Mouse (Mus musculus) megakaryocyte, embryonic 14.5 days (primary cell): ENCODE measurements around the gene Rara. TPM values are rescaled to one million over a fixed set of nuclear protein-coding genes. Genes with fewer than 3 reads are reported as not detected.
A peak's percentile ranks its signal among the peaks of the same experiment; 100 is the strongest.

Experiments
- H3K27me3 ChIP-seq: replicated peaks from 2 replicates; pipeline ENCODE3; 2012; ENCODE audit warnings: inconsistent platforms
- H3K36me3 ChIP-seq: replicated peaks from 2 replicates; pipeline ENCODE3; 2012; ENCODE audit warnings: low read length, inconsistent platforms, mixed read lengths
- H3K4me1 ChIP-seq: 2 replicates; pipeline ENCODE4 v1.6.1; 2012; ENCODE audit warnings: inconsistent platforms
- H3K4me3 ChIP-seq: replicated peaks from 2 replicates; pipeline ENCODE3; 2012; ENCODE audit warnings: moderate library complexity, mild to moderate bottlenecking, inconsistent platforms
- H3K9me3 ChIP-seq: 2 replicates; pipeline ENCODE4 v1.6.1; 2012; ENCODE audit warnings: inconsistent platforms
- FLI1 ChIP-seq: IDR thresholded peaks from 2 replicates; pipeline ENCODE4 v1.6.1; 2012; ENCODE audit warnings: low read length, inconsistent platforms, mixed read lengths
- GATA1 ChIP-seq: IDR thresholded peaks from 3 replicates; pipeline ENCODE4 v1.6.1; 2012; ENCODE audit warnings: mixed read lengths, low read length, inconsistent platforms, borderline replicate concordance
- polyA plus RNA-seq: library from polyadenylated mRNA; stranded (reverse); fragments of >175 nt; gene quantifications from 2 replicates; pipeline ENCODE4 v1.2.3, GENCODE M21; 2012; ENCODE audit warnings: low replicate concordance; ENCODE audit not compliant: insufficient read depth

The Rara gene
- polyA plus RNA-seq, 1 experiment: 25.3 TPM

- Histone ChIP-seq H3K9me3 (no peaks in the 10 kb centered on the region), H3K4me3 (no peak overlapping the region), H3K36me3 (peaks cover 98% of the 10 kb centered on the region), H3K4me1 (no peaks in the 10 kb centered on the region), H3K27me3 (no peaks in the 10 kb centered on the region)
- no peak for TF ChIP-seq FLI1
- no peak for TF ChIP-seq GATA1
These were observed 70.0 kb downstream of the Rara start for GRCm38 (mm10) chr11:98997659-98998058.

- H3K4me1 ChIP-seq: no peaks in the 10 kb centered on the region
- no peaks in the 10 kb centered on the region for H3K9me3 ChIP-seq
- no peak overlapping the region for H3K4me3 ChIP-seq
- H3K27me3 ChIP-seq: no peaks in the 10 kb centered on the region
- TF ChIP-seq GATA1: no peak
- no peak for TF ChIP-seq FLI1
- H3K36me3 ChIP-seq: peaks cover 98% of the 10 kb centered on the region
These were observed 71.2 kb downstream of the Rara start for GRCm38 (mm10) chr11:98998776-98999175.

DNA sequence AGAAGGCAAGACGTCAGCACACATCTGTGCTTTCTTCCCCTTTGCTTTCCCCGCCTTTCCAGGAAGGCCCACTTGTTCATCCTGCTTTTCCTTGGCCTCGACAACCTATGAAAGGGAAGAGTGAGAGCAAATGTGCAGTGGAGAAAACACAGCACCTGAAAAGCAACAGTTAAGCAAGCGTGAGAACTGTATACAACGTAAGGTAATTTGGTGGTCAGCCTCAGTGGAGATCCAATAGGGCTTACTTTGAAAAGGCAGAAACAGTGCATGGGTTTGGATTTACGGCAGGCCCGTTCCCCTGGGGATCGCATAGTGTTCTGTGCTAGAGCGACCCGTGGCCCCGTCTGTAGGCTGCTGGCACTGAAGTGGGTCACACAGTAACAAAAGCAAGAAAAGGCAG, 71.6 kb downstream of the Rara start:
- Histone ChIP-seq H3K27me3 (no peaks in the 10 kb centered on the region), H3K4me1 (no peaks in the 10 kb centered on the region), H3K4me3 (no peak overlapping the region), H3K9me3 (no peaks in the 10 kb centered on the region), H3K36me3 (peaks cover 98% of the 10 kb centered on the region)
- TF ChIP-seq GATA1 (no peak), FLI1 (no peak)

- H3K36me3 ChIP-seq: peaks cover 96% of the 10 kb centered on the region
These were observed 79.2 kb downstream of the Rara start for GRCm38 (mm10) chr11:99006788-99007187.

GRCm38 (mm10) chr11:99010124-99010523, 82.5 kb downstream of the Rara start:
- H3K4me3 ChIP-seq: no peak overlapping the region
- no peaks in the 10 kb centered on the region for H3K9me3 ChIP-seq
- H3K4me1 ChIP-seq: no peaks in the 10 kb centered on the region
- no peaks in the 10 kb centered on the region for H3K27me3 ChIP-seq
- TF ChIP-seq FLI1 (no peak), GATA1 (no peak)
- peaks cover 96% of the 10 kb centered on the region for H3K36me3 ChIP-seq

More at GRCm38 (mm10) chr11:99006788-99007187, 79.2 kb downstream of the Rara start:
- no peak overlapping the region for H3K4me3 ChIP-seq
- H3K9me3 ChIP-seq: no peaks in the 10 kb centered on the region
- H3K27me3 ChIP-seq: no peaks in the 10 kb centered on the region
- no peak for TF ChIP-seq GATA1
- TF ChIP-seq FLI1: no peak
- no peaks in the 10 kb centered on the region for H3K4me1 ChIP-seq

DNA sequence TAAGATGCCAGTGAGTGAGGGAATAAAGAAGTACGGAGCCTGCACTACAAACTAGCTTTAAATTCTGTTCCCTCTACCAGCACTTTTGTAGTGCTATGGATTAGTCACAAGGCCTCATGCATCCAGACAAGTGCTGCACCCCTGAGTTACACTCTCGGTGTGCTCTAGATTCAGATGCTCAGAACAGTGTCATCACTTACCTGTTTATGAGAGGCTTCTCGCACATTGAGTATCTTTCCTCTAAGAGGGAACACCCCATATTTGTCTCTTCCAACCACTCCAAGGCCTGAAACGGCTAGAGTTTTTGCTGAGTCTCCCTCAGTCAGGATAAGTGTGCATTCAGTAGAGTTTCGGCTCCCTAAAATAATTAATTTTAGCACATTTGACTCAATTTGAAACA, 83.1 kb downstream of the Rara start:
- Histone ChIP-seq H3K27me3 (no peaks in the 10 kb centered on the region), H3K9me3 (no peaks in the 10 kb centered on the region), H3K4me1 (no peaks in the 10 kb centered on the region), H3K36me3 (peaks cover 96% of the 10 kb centered on the region), H3K4me3 (no peak overlapping the region)
- TF ChIP-seq GATA1 (no peak), FLI1 (no peak)

- Histone ChIP-seq H3K9me3 (no peaks in the 10 kb centered on the region), H3K4me3 (no peak overlapping the region), H3K27me3 (no peaks in the 10 kb centered on the region), H3K4me1 (no peaks in the 10 kb centered on the region), H3K36me3 (peaks cover 100% of the 10 kb centered on the region)
- no peak for TF ChIP-seq GATA1
- no peak for TF ChIP-seq FLI1
These were observed 86.2 kb downstream of the Rara start for GRCm38 (mm10) chr11:99013856-99014255.

- peaks cover 71% of the 10 kb centered on the region for H3K36me3 ChIP-seq
- peaks cover 35% of the 10 kb centered on the region for H3K4me1 ChIP-seq
- no peak overlapping the region for H3K4me3 ChIP-seq
- no peaks in the 10 kb centered on the region for H3K27me3 ChIP-seq
- no peak for TF ChIP-seq GATA1
- H3K9me3 ChIP-seq: no peaks in the 10 kb centered on the region
These were observed 92.2 kb downstream of the Rara start for GRCm38 (mm10) chr11:99019844-99020243.

GRCm38 (mm10) chr11:99022384-99022933, 94.8 kb downstream of the Rara start:
- Histone ChIP-seq H3K4me3 (peak overlapping the region; percentile 95), H3K4me1 (peaks cover 36% of the 10 kb centered on the region), H3K27me3 (no peaks in the 10 kb centered on the region), H3K36me3 (peaks cover 45% of the 10 kb centered on the region), H3K9me3 (no peaks in the 10 kb centered on the region)
- TF ChIP-seq FLI1: no peak
- no peak for TF ChIP-seq GATA1

- no peaks in the 10 kb centered on the region for H3K27me3 ChIP-seq
- H3K4me1 ChIP-seq: peaks cover 36% of the 10 kb centered on the region
- no peaks in the 10 kb centered on the region for H3K9me3 ChIP-seq
- TF ChIP-seq GATA1: no peak
- no peak for TF ChIP-seq FLI1
- H3K4me3 ChIP-seq: peak overlapping the region; percentile 95
- peaks cover 39% of the 10 kb centered on the region for H3K36me3 ChIP-seq
These were observed 95.5 kb downstream of the Rara start for GRCm38 (mm10) chr11:99023094-99023493.
